Mouse (Mus musculus) ES-Bruce4 (cell line): ENCODE results near the gene Gm10717.
"Not testable (repeated sequence)": the region's sequence is repeated elsewhere in the genome, so short reads cannot be mapped to it uniquely, and the experiment has no call there.

Experiments
- CTCF ChIP-seq: IDR thresholded peaks from one replicate; pipeline ENCODE4 v1.8.1; 2011; ENCODE audit warnings: low read depth, low read length
- EP300 ChIP-seq: IDR thresholded peaks from 2 replicates; pipeline ENCODE4 v1.6.1; 2011; ENCODE audit warnings: low read depth, low read length; ENCODE audit not compliant: insufficient read depth
- POLR2A ChIP-seq: IDR thresholded peaks from one replicate; pipeline ENCODE4 v1.8.1; 2011; ENCODE audit warnings: low read length; ENCODE audit not compliant: insufficient read depth

GRCm38 (mm10) chr9:3023312-3023984 lies 1.8 kb upstream of the Gm10717 start, which contains the start of gene Gm10718:
- not testable (repeated sequence) for TF ChIP-seq POLR2A, EP300, CTCF
